9 mouse cellular contexts compared by ENCODE assay signal in genomic region chr2:136139159-136140069, GRCm38 (mm10).
A peak's percentile ranks its signal among the peaks of the same experiment; 100 is the strongest.
DNase-seq lines count a peak whose midpoint lies in the region; ATAC-seq and TF ChIP-seq lines count a peak whose summit lies in the region.
"Had no signal": no experiment of that assay in that cellular context is flagged by ENCODE, and none has a peak within 500 bp of the region (broad histone marks: within the 10 kb centered on the region; RNA-seq: fewer than 3 reads in every experiment).

No protein-coding gene starts in this region.

- TF ChIP-seq EP300 in MEL (IDR thresholded peaks at IDR 0.05; ENCODE audit: low read depth in 1 of 2, low read length in 2 of 2) = no peak

- H3K4me2 ChIP-seq in forebrain, embryonic 14.5 days (ENCODE audit: low read length) = no peak overlapping the region

- H3K4me1 ChIP-seq in MEL (ENCODE audit: control insufficient read depth in 1 of 2, insufficient read depth in 2 of 2, low read length in 2 of 2) = no peaks in the 10 kb centered on the region
- no peaks in the 10 kb centered on the region for H3K4me1 ChIP-seq in forebrain, embryonic 14.5 days (ENCODE audit: control insufficient read depth, insufficient read depth, low read length)

- ATAC-seq in forebrain, embryonic 14.5 days = peak; percentile 52; the same call in 1 of the 2 replicates

- no peaks in the 10 kb centered on the region for H3K36me3 ChIP-seq in MEL (ENCODE audit: control insufficient read depth in 1 of 2, insufficient read depth in 2 of 2, low read length in 2 of 2)
- no peaks in the 10 kb centered on the region for H3K36me3 ChIP-seq in forebrain, embryonic 14.5 days (ENCODE audit: control insufficient read depth, insufficient read depth, low read length)

- 63% methylated on average over 4 of the region's 4 CpGs for WGBS in forebrain, embryonic 14.5 days

- TF ChIP-seq CTCF in MEL (IDR thresholded peaks at IDR 0.05 in 2 of 3, conservative IDR thresholded peaks at IDR 0.05 in 1 of 3; ENCODE audit: control insufficient read depth in 1 of 3, insufficient read depth in 1 of 3, low read depth in 2 of 3, low read length in 3 of 3, poor library complexity in 1 of 3, severe bottlenecking in 1 of 3) = peak in 1 of 3 experiments; percentile 32; a peak in 2 of 6 replicates

- no peaks in the 10 kb centered on the region for H3K79me2 ChIP-seq in MEL (ENCODE audit: control insufficient read depth, insufficient read depth, low read length, poor library complexity)

- H3K27ac ChIP-seq in MEL (ENCODE audit: control insufficient read depth, low read depth, low read length) = no peak overlapping the region
- no peak overlapping the region for H3K27ac ChIP-seq in forebrain, embryonic 14.5 days (ENCODE audit: low read depth, low read length)

- H3K27me3 ChIP-seq in MEL (ENCODE audit: control insufficient read depth in 1 of 2, insufficient read depth in 2 of 2, low read length in 2 of 2) = no peaks in the 10 kb centered on the region
- no peaks in the 10 kb centered on the region for H3K27me3 ChIP-seq in forebrain, embryonic 14.5 days (replicated peaks; ENCODE audit: control insufficient read depth, insufficient read depth, low read length)
- H3K27me3 ChIP-seq: megakaryocyte, embryonic 14.5 days had no signal

- H3K4me3 ChIP-seq in MEL (ENCODE audit: control insufficient read depth in 1 of 2, insufficient read depth in 1 of 2, low read depth in 2 of 2, low read length in 2 of 2) = no peak overlapping the region
- no peak overlapping the region for H3K4me3 ChIP-seq in forebrain, embryonic 14.5 days (ENCODE audit: low read depth, low read length)
- H3K4me3 ChIP-seq: megakaryocyte, embryonic 14.5 days had no signal

- no peak for TF ChIP-seq POLR2A in MEL (IDR thresholded peaks at IDR 0.05; ENCODE audit: control insufficient read depth in 1 of 2, insufficient read depth in 1 of 2, low read depth in 1 of 2, low read length in 2 of 2, poor library complexity in 1 of 2)

- TF ChIP-seq RAD21 in MEL (IDR thresholded peaks at IDR 0.05; ENCODE audit: low read depth, low read length) = peak; percentile 11

- peak; percentile 65 to 70 for DNase-seq in layer of hippocampus, postnatal 10 days (ENCODE audit: low spot score in 2 of 2)
- DNase-seq in layer of hippocampus, adult 11-12 months (ENCODE audit: low spot score) = no peak
- DNase-seq in MEL (ENCODE audit: low read depth, low spot score) (peak; percentile 4), MN1 (ENCODE audit: low spot score) (no peak)
- DNase-seq in cerebellum, adult 11 months = peak; percentile 36
- peak; percentile 72 for DNase-seq in forebrain, embryonic 14.5 days (ENCODE audit: low spot score)
- peak; percentile 45 for DNase-seq in lung, postnatal 14 days
- DNase-seq in urinary bladder, adult 2 months (ENCODE audit: low spot score) = no peak

- H3K9me3 ChIP-seq in MEL (replicated peaks; ENCODE audit: insufficient read depth, low read length) = no peaks in the 10 kb centered on the region
- no peaks in the 10 kb centered on the region for H3K9me3 ChIP-seq in forebrain, embryonic 14.5 days (replicated peaks; ENCODE audit: control insufficient read depth, low read length)
- H3K9me3 ChIP-seq: megakaryocyte, embryonic 14.5 days had no signal

- no peak overlapping the region for H3K9ac ChIP-seq in MEL (ENCODE audit: control insufficient read depth, low read depth, low read length, poor library complexity, severe bottlenecking)
- H3K9ac ChIP-seq in forebrain, embryonic 14.5 days (ENCODE audit: low read length) = no peak overlapping the region

TF ChIP-seq in MEL, 35 proteins besides CTCF, POLR2A, EP300 and RAD21:
- no peak for TF ChIP-seq POLR2AphosphoS5 (IDR thresholded peaks at IDR 0.05; ENCODE audit: borderline replicate concordance, low read depth, low read length)
- no peak for TF ChIP-seq ZNF384 (IDR thresholded peaks at IDR 0.05; ENCODE audit: low read depth, low read length)
- TF ChIP-seq JUND (IDR thresholded peaks at IDR 0.05; ENCODE audit: low read depth, low read length) = no peak
- peak; percentile 55 for TF ChIP-seq SMC3 (IDR thresholded peaks at IDR 0.05; ENCODE audit: low read depth, low read length)
- TF ChIP-seq MXI1 (IDR thresholded peaks at IDR 0.05; ENCODE audit: low read depth, low read length) = no peak

Comparison
In these comparisons a context has a peak if more than half of its experiments do, and no peak if none do; other contexts are left out.
1. DNase-seq: peak in layer of hippocampus, postnatal 10 days (2 of 2), MEL (single experiment), cerebellum, adult 11 months (single experiment), forebrain, embryonic 14.5 days (single experiment) and lung, postnatal 14 days (single experiment); none in layer of hippocampus, adult 11-12 months (single experiment), MN1 (single experiment) and urinary bladder, adult 2 months (single experiment).